Mouse (Mus musculus): Measurements from ENCODE around the gene Cr1l. TPM values are rescaled to one million over a fixed set of nuclear protein-coding genes. Genes with fewer than 3 reads are reported as not detected.

The Cr1l gene
- polyA plus RNA-seq, 1 experiment: 0.61 TPM

GRCm38 (mm10) chr1:195113621-195114020 is 17.8 kb downstream of the Cr1l start:
- H3K4me1 ChIP-seq (ENCODE audit: control insufficient read depth): peaks cover 46% of the 10 kb centered on the region
- no peaks in the 10 kb centered on the region for H3K9me3 ChIP-seq (ENCODE audit: control insufficient read depth, low read length)
- H3K27me3 ChIP-seq (ENCODE audit: control insufficient read depth): no peaks in the 10 kb centered on the region
- H3K36me3 ChIP-seq (ENCODE audit: control insufficient read depth): peaks cover 97% of the 10 kb centered on the region
- H3K4me3 ChIP-seq (replicated peaks): peak overlapping the region; percentile 4
- TF ChIP-seq TAL1 (IDR thresholded peaks at IDR 0.05; ENCODE audit: low read length): no peak
- TF ChIP-seq GATA1 (IDR thresholded peaks at IDR 0.05; ENCODE audit: low read length): no peak

- Histone ChIP-seq H3K4me1 (ENCODE audit: control insufficient read depth) (peaks cover 29% of the 10 kb centered on the region), H3K36me3 (ENCODE audit: control insufficient read depth) (peaks cover 89% of the 10 kb centered on the region), H3K4me3 (replicated peaks) (no peak overlapping the region), H3K9me3 (ENCODE audit: control insufficient read depth, low read length) (no peaks in the 10 kb centered on the region; the same call in 1 of the 2 replicates), H3K27me3 (ENCODE audit: control insufficient read depth) (no peaks in the 10 kb centered on the region)
- TF ChIP-seq TAL1 (IDR thresholded peaks at IDR 0.05; ENCODE audit: low read length) (no peak), GATA1 (IDR thresholded peaks at IDR 0.05; ENCODE audit: low read length) (no peak)
Observed at GRCm38 (mm10) chr1:195100693-195101092, 30.7 kb downstream of the Cr1l start.

- peaks cover 49% of the 10 kb centered on the region for H3K4me1 ChIP-seq (ENCODE audit: control insufficient read depth)
- no peaks in the 10 kb centered on the region; the same call in 1 of the 2 replicates for H3K9me3 ChIP-seq (ENCODE audit: control insufficient read depth, low read length)
- no peaks in the 10 kb centered on the region for H3K27me3 ChIP-seq (ENCODE audit: control insufficient read depth)
- H3K4me3 ChIP-seq (replicated peaks): no peak overlapping the region
- TF ChIP-seq GATA1 (IDR thresholded peaks at IDR 0.05; ENCODE audit: low read length) (no peak), TAL1 (IDR thresholded peaks at IDR 0.05; ENCODE audit: low read length) (no peak)
- H3K36me3 ChIP-seq (ENCODE audit: control insufficient read depth): peaks cover 88% of the 10 kb centered on the region
Observed at GRCm38 (mm10) chr1:195098004-195098403, 33.4 kb downstream of the Cr1l start.

- Histone ChIP-seq H3K4me1 (ENCODE audit: control insufficient read depth) (peaks cover 71% of the 10 kb centered on the region), H3K36me3 (ENCODE audit: control insufficient read depth) (peaks cover 48% of the 10 kb centered on the region), H3K27me3 (ENCODE audit: control insufficient read depth) (no peaks in the 10 kb centered on the region), H3K4me3 (replicated peaks) (peak within 1 kb of the TSS; percentile 77), H3K9me3 (ENCODE audit: control insufficient read depth, low read length) (no peaks in the 10 kb centered on the region)
- TF ChIP-seq GATA1 (IDR thresholded peaks at IDR 0.05; ENCODE audit: low read length) (no peak), TAL1 (IDR thresholded peaks at IDR 0.05; ENCODE audit: low read length) (no peak)
Observed at GRCm38 (mm10) chr1:195092220-195092720, 39.1 kb downstream of the Cr1l start, which contains the start of gene Cd46. Gene Cd46 (minus strand): TSS chr1:195092249.

- Histone ChIP-seq H3K4me3 (replicated peaks) (peak overlapping the region; percentile 77), H3K4me1 (ENCODE audit: control insufficient read depth) (peaks cover 66% of the 10 kb centered on the region), H3K36me3 (ENCODE audit: control insufficient read depth) (peaks cover 43% of the 10 kb centered on the region), H3K27me3 (ENCODE audit: control insufficient read depth) (no peaks in the 10 kb centered on the region), H3K9me3 (ENCODE audit: control insufficient read depth, low read length) (no peaks in the 10 kb centered on the region)
- TF ChIP-seq GATA1 (IDR thresholded peaks at IDR 0.05; ENCODE audit: low read length) (peak; percentile 26; the same call in 1 of the 2 replicates), TAL1 (IDR thresholded peaks at IDR 0.05; ENCODE audit: low read length) (no peak)
Observed at GRCm38 (mm10) chr1:195091699-195092219, 39.6 kb downstream of the Cr1l start.

GRCm38 (mm10) chr1:195082142-195082541 is 49.2 kb downstream of the Cr1l start:
- Histone ChIP-seq H3K9me3 (ENCODE audit: control insufficient read depth, low read length) (no peaks in the 10 kb centered on the region), H3K4me1 (ENCODE audit: control insufficient read depth) (peaks cover 4% of the 10 kb centered on the region), H3K36me3 (ENCODE audit: control insufficient read depth) (no peaks in the 10 kb centered on the region), H3K4me3 (replicated peaks) (no peak overlapping the region), H3K27me3 (ENCODE audit: control insufficient read depth) (no peaks in the 10 kb centered on the region)
- TF ChIP-seq TAL1 (IDR thresholded peaks at IDR 0.05; ENCODE audit: low read length) (no peak), GATA1 (IDR thresholded peaks at IDR 0.05; ENCODE audit: low read length) (no peak)

Other genes starting within 250 kb of the Cr1l start
- gene Cd34, start 192.8 kb downstream of the Cr1l start, polyA plus RNA-seq (2012): 0.01 and 0.05 TPM in 2 replicates
- 0.01 and 0.02 TPM in 2 replicates for gene Cd46, start 39.3 kb downstream of the Cr1l start, polyA plus RNA-seq (2012)
- not detected in 2 replicates for gene Cr2, start 45.1 kb upstream of the Cr1l start, polyA plus RNA-seq (2012)

All from erythroblast, embryonic 14.5 days (primary cell).